Mouse (Mus musculus) kidney, postnatal 0 days (tissue): ENCODE data around the gene Gtf2a1l. TPM values are rescaled to one million over a fixed set of nuclear protein-coding genes. Genes with fewer than 3 reads are reported as not detected.

Source experiments
- ATAC-seq: fragments of 200-750 bp; cut with Nextera tagmentation; replicated peaks from 2 replicates; pipeline ENCODE4 v1.8.0; 2017; ENCODE audit warnings: low read depth, moderate number of reproducible peaks, moderate TSS enrichment, moderate library complexity; ENCODE audit not compliant: low FRiP score
- DNase-seq: peaks from one replicate; pipeline ENCODE4 v3.0.0-alpha.2; 2016; ENCODE audit warnings: low spot score
- H3K27ac ChIP-seq: fragments of 300-500 bp; sonication (generic); 2 replicates; pipeline ENCODE4 v1.5.1; 2014; ENCODE audit warnings: mild to moderate bottlenecking
- H3K27me3 ChIP-seq: fragments of 300-500 bp; sonication (generic); 2 replicates; pipeline ENCODE4 v1.6.1; 2014; ENCODE audit warnings: low read length, mixed read lengths; ENCODE audit not compliant: insufficient read depth
- H3K36me3 ChIP-seq: fragments of 300-500 bp; sonication (generic); 2 replicates; pipeline ENCODE4 v1.6.1; 2014; ENCODE audit warnings: low read length, mixed read lengths; ENCODE audit not compliant: insufficient read depth
- H3K4me1 ChIP-seq: fragments of 300-500 bp; sonication (generic); replicated peaks from 2 replicates; pipeline ENCODE4 v1.6.1; 2014; ENCODE audit warnings: antibody characterized with exemption, low read length, mixed read lengths; ENCODE audit not compliant: insufficient read depth
- H3K4me2 ChIP-seq: fragments of 300-500 bp; sonication (generic); 2 replicates; pipeline ENCODE4 v1.6.1; 2014; ENCODE audit warnings: mild to moderate bottlenecking, low read length, moderate library complexity, mixed read lengths
- H3K4me3 ChIP-seq: fragments of 300-500 bp; sonication (generic); replicated peaks from 2 replicates; pipeline ENCODE4 v1.5.1; 2014; ENCODE audit warnings: low read depth, low read length
- H3K9ac ChIP-seq: fragments of 300-500 bp; sonication (generic); 2 replicates; pipeline ENCODE4 v1.6.1; 2014; ENCODE audit warnings: low read depth, low read length
- H3K9me3 ChIP-seq: fragments of 300-500 bp; sonication (generic); replicated peaks from 2 replicates; pipeline ENCODE4 v1.6.1; 2016; ENCODE audit warnings: low read length, inconsistent platforms, mixed read lengths
- CTCF ChIP-seq: IDR thresholded peaks from 2 replicates; pipeline ENCODE4 v1.5.1; 2016; ENCODE audit warnings: antibody characterized with exemption, low read depth, mild to moderate bottlenecking, moderate library complexity
- WGBS: fragments of 180-500 bp; shearing (Covaris S2); extraction: QIAGEN DNeasy Blood & Tissue Kit; methylation state at CpG from one replicate; pipeline ENCODE4 v1.1.7; 2014; 5-methylcytosine and 5-hydroxymethylcytosine counted together
- polyA plus RNA-seq: library from polyadenylated mRNA; unstranded; fragments of >200 nt; fragmentation: Nextera tagmentation; extraction: Ambion mirVana; gene quantifications from 2 replicates; pipeline ENCODE4 v1.2.1, GENCODE M21; 2015

The Gtf2a1l gene
- polyA plus RNA-seq, 1 experiment from 2014 or later: not detected

GRCm38 (mm10) chr17:88758003-88758437, 89.6 kb downstream of the Gtf2a1l start:
- WGBS: 40% methylated on average over 9 of the region's 9 CpGs
- DNase-seq (no peak), ATAC-seq (no peak)
- Histone ChIP-seq H3K4me3 (no peak overlapping the region), H3K4me2 (no peak overlapping the region), H3K27ac (no peak overlapping the region), H3K9me3 (no peaks in the 10 kb centered on the region), H3K36me3 (no peaks in the 10 kb centered on the region), H3K9ac (no peak overlapping the region), H3K27me3 (no peaks in the 10 kb centered on the region), H3K4me1 (no peaks in the 10 kb centered on the region)
- TF ChIP-seq CTCF: no peak

GRCm38 (mm10) chr17:88763396-88764135, 95.1 kb downstream of the Gtf2a1l start:
- Histone ChIP-seq H3K9me3 (no peaks in the 10 kb centered on the region), H3K27me3 (no peaks in the 10 kb centered on the region), H3K4me3 (no peak overlapping the region), H3K36me3 (no peaks in the 10 kb centered on the region), H3K27ac (no peak overlapping the region), H3K4me1 (no peaks in the 10 kb centered on the region), H3K9ac (no peak overlapping the region), H3K4me2 (no peak overlapping the region)
- WGBS: 43% methylated on average over 5 of the region's 5 CpGs
- no peak for ATAC-seq
- no peak for DNase-seq
- TF ChIP-seq CTCF: no peak

GRCm38 (mm10) chr17:88764136-88764485, 95.7 kb downstream of the Gtf2a1l start:
- WGBS: 65% methylated on average over 3 of the region's 3 CpGs
- Histone ChIP-seq H3K36me3 (no peaks in the 10 kb centered on the region), H3K27ac (no peak overlapping the region), H3K9ac (no peak overlapping the region), H3K4me1 (no peaks in the 10 kb centered on the region), H3K27me3 (no peaks in the 10 kb centered on the region), H3K4me3 (no peak overlapping the region), H3K4me2 (no peak overlapping the region), H3K9me3 (no peaks in the 10 kb centered on the region)
- no peak for TF ChIP-seq CTCF
- DNase-seq: no peak
- ATAC-seq: no peak

Other genes with a start within 250 kb of the Gtf2a1l start
- 9.8 and 9.9 TPM in 2 replicates for gene Foxn2, start 227.9 kb upstream of the Gtf2a1l start, polyA plus RNA-seq
- gene Ppp1r21, start 138.5 kb upstream of the Gtf2a1l start, polyA plus RNA-seq: 27.6 and 28.3 TPM in 2 replicates
- gene Ston1, start 71.0 kb upstream of the Gtf2a1l start, polyA plus RNA-seq: 8.0 and 8.3 TPM in 2 replicates
- gene Lhcgr, start 123.3 kb downstream of the Gtf2a1l start, polyA plus RNA-seq: 0.14 and 0.15 TPM in 2 replicates